In the genomic region with DNA sequence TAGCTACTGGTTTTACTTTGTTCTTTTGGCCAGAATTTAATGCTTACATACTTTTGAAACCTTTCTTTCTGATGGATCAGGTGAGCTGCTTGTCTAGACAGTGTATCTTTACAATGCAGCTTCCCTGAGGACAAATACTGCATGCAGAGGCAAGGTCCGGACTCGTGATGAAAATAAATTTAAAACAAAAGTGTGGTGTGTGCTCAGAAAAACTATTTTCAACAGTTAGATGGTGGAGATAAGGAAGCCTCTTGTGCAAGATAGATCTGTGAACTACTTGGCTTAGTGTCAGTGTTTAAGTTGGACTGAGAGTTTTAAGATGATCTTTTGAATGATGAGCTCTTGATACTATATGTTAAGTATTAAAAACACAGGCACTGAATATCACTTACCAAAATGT, we compare ENCODE assay signal across 32 mouse cellular contexts. TPM values are rescaled to one million over a fixed set of nuclear protein-coding genes. Genes with fewer than 3 reads are reported as not detected.
DNase-seq lines count a peak whose midpoint lies in the region; ATAC-seq lines count a peak whose summit lies in the region.
"Had no signal": no experiment of that assay in that cellular context is flagged by ENCODE, and none has a peak within 500 bp of the region (broad histone marks: within the 10 kb centered on the region; RNA-seq: fewer than 3 reads in every experiment).

No protein-coding gene starts in this region.

- no peak overlapping the region for H3K27ac ChIP-seq in hindbrain, embryonic 16.5 days (ENCODE audit: low read depth, low read length)
- H3K27ac ChIP-seq: embryonic facial prominence, embryonic 12.5 days; forebrain, embryonic 10.5 days; gastrocnemius, adult 2 months; heart, adult 2 months; heart, embryonic 10.5 days; heart, embryonic 13.5 days; hindbrain, embryonic 12.5 days; hindbrain, embryonic 15.5 days had no signal

- no peaks in the 10 kb centered on the region for H3K27me3 ChIP-seq in hindbrain, embryonic 16.5 days (replicated peaks; ENCODE audit: control insufficient read depth, insufficient read depth, low read length)
- H3K27me3 ChIP-seq: embryonic facial prominence, embryonic 12.5 days; heart, embryonic 13.5 days; hindbrain, embryonic 12.5 days; hindbrain, embryonic 15.5 days; Patski had no signal

- no peaks in the 10 kb centered on the region for H3K36me3 ChIP-seq in hindbrain, embryonic 16.5 days (ENCODE audit: control insufficient read depth, insufficient read depth, low read length)
- H3K36me3 ChIP-seq: hindbrain, embryonic 12.5 days; hindbrain, embryonic 15.5 days had no signal

- no peak overlapping the region for H3K4me2 ChIP-seq in hindbrain, embryonic 16.5 days (ENCODE audit: low read length)
- H3K4me2 ChIP-seq: embryonic facial prominence, embryonic 12.5 days; heart, embryonic 13.5 days; hindbrain, embryonic 12.5 days; hindbrain, embryonic 15.5 days had no signal

- no peak overlapping the region for H3K9ac ChIP-seq in hindbrain, embryonic 16.5 days (ENCODE audit: low read depth, low read length)
- H3K9ac ChIP-seq: embryonic facial prominence, embryonic 12.5 days; forebrain, postnatal 0 days; heart, embryonic 13.5 days; hindbrain, embryonic 12.5 days; hindbrain, embryonic 15.5 days had no signal

- no peaks in the 10 kb centered on the region for H3K9me3 ChIP-seq in hindbrain, embryonic 16.5 days (ENCODE audit: control insufficient read depth, low read length)
- H3K9me3 ChIP-seq: embryonic facial prominence, embryonic 12.5 days; forebrain, embryonic 10.5 days; heart, embryonic 10.5 days; heart, embryonic 13.5 days; hindbrain, embryonic 12.5 days; hindbrain, embryonic 15.5 days had no signal

- no peaks in the 10 kb centered on the region for H3K4me1 ChIP-seq in hindbrain, embryonic 16.5 days (ENCODE audit: control insufficient read depth, insufficient read depth, low read depth, low read length)
- H3K4me1 ChIP-seq: embryonic facial prominence, embryonic 12.5 days; forebrain, embryonic 10.5 days; heart, embryonic 10.5 days; hindbrain, embryonic 12.5 days; hindbrain, embryonic 15.5 days had no signal

- no peak overlapping the region for H3K4me3 ChIP-seq in hindbrain, embryonic 16.5 days (ENCODE audit: low read length)
- H3K4me3 ChIP-seq: embryonic facial prominence, embryonic 12.5 days; erythroblast, embryonic 14.5 days; forebrain, embryonic 10.5 days; gastrocnemius, adult 2 months; heart, adult 2 months; heart, embryonic 10.5 days; heart, embryonic 13.5 days; hindbrain, embryonic 12.5 days; hindbrain, embryonic 15.5 days had no signal

- WGBS in hindbrain, embryonic 16.5 days = 80% methylated on average over 2 of the region's 2 CpGs

- intact Hi-C loops in heart, postnatal 36 days (cut with DNase I) = no loop called here

- no peak for ATAC-seq in hindbrain, embryonic 16.5 days
- ATAC-seq: CD4-positive, CD25-positive, alpha-beta regulatory T cell, adult 4 months; forebrain, embryonic 14.5 days; forebrain, postnatal 0 days; inflammation-experienced regulatory T-cells, adult 6 months; intestine, embryonic 16.5 days; Patski had no signal

- peak; percentile 23 for DNase-seq in heart, adult 11 months
- DNase-seq in heart, postnatal 36 days = no peak
- DNase-seq in urinary bladder, postnatal 14 days (ENCODE audit: low spot score) = peak; percentile 11
- no peak for DNase-seq in urinary bladder, postnatal 36 days (ENCODE audit: low spot score in 2 of 2)
- peak; percentile 38 for DNase-seq in adipocyte (ENCODE audit: low spot score)
- peak; percentile 26 for DNase-seq in induced T-regulatory cell, adult 2 months (ENCODE audit: low read depth)
- DNase-seq in layer of hippocampus, adult 9-11 months = no peak
- DNase-seq: adrenal gland, adult 8-10 months; adrenal gland, postnatal 25 days; cerebellum, adult 11-12 months; cerebellum, adult 8-10 months; cerebellum, postnatal 14 days; forebrain, postnatal 0 days; gastrocnemius, adult 2 months; gastrocnemius, postnatal 14 days; heart, adult 2 months; heart, postnatal 14 days; kidney, adult 18-20 months had no signal

RNA-seq across cellular contexts. Expression of a gene that starts 59.7 kb away (rescaled TPM):
- 100 to 1,000 TPM; 196 to 198 TPM for total RNA-seq in heart, postnatal 36 days (2021)
- 1.3 and 1.9 TPM in 2 replicates for polyA plus RNA-seq in hindbrain, embryonic 16.5 days (2015; fragmentation: Nextera tagmentation; extraction: Ambion mirVana)
- total RNA-seq: hematopoietic stem cell, adult 5-6 weeks had no signal
- polyA plus RNA-seq: CD4-positive, CD25-positive, alpha-beta regulatory T cell, adult 4 months; erythroblast, embryonic 14.5 days; inflammation-experienced regulatory T-cells, adult 6 months; intestine, embryonic 16.5 days had no signal

Comparison
In these comparisons a context has a peak if more than half of its experiments do, and no peak if none do; other contexts are left out.
1. DNase-seq: peak in heart, adult 11 months (single experiment), urinary bladder, postnatal 14 days (single experiment), adipocyte (single experiment) and induced T-regulatory cell, adult 2 months (single experiment); none in heart, postnatal 36 days (0 of 2), urinary bladder, postnatal 36 days (0 of 2) and layer of hippocampus, adult 9-11 months (single experiment).